Mouse (Mus musculus) midbrain, embryonic 13.5 days (tissue): ENCODE measurements around the gene Cradd. TPM values are rescaled to one million over a fixed set of nuclear protein-coding genes. Genes with fewer than 3 reads are reported as not detected.

ENCODE experiments used
- ATAC-seq: fragments of 200-750 bp; cut with Nextera tagmentation; 2 replicates; pipeline ENCODE4 v1.8.0; 2017; ENCODE audit warnings: mild to moderate bottlenecking, moderate TSS enrichment, moderate library complexity
- H3K27ac ChIP-seq: fragments of 300-500 bp; sonication (generic); 2 replicates; pipeline ENCODE4 v1.5.1; 2015; ENCODE audit warnings: inconsistent platforms, mild to moderate bottlenecking, moderate library complexity
- H3K27me3 ChIP-seq: fragments of 300-500 bp; sonication (generic); 2 replicates; pipeline ENCODE4 v1.6.1; 2015; ENCODE audit warnings: mild to moderate bottlenecking, inconsistent platforms
- H3K36me3 ChIP-seq: fragments of 300-500 bp; sonication (generic); 2 replicates; pipeline ENCODE4 v1.6.1; 2015; ENCODE audit warnings: mild to moderate bottlenecking, inconsistent platforms
- H3K4me1 ChIP-seq: fragments of 300-500 bp; sonication (generic); replicated peaks from 2 replicates; pipeline ENCODE4 v1.6.1; 2015; ENCODE audit warnings: inconsistent platforms
- H3K4me2 ChIP-seq: fragments of 300-500 bp; sonication (generic); replicated peaks from 2 replicates; pipeline ENCODE4 v1.6.1; 2015; ENCODE audit warnings: moderate library complexity, mild to moderate bottlenecking, inconsistent platforms
- H3K4me3 ChIP-seq: fragments of 300-500 bp; sonication (generic); replicated peaks from 2 replicates; pipeline ENCODE4 v1.5.1; 2015; ENCODE audit warnings: mild to moderate bottlenecking, inconsistent platforms
- H3K9ac ChIP-seq: fragments of 300-500 bp; sonication (generic); replicated peaks from 2 replicates; pipeline ENCODE4 v1.6.1; 2015; ENCODE audit warnings: mild to moderate bottlenecking, inconsistent platforms
- H3K9me3 ChIP-seq: fragments of 300-500 bp; sonication (generic); 2 replicates; pipeline ENCODE4 v1.6.1; 2016; ENCODE audit warnings: mild to moderate bottlenecking, inconsistent platforms
- WGBS: fragments of 180-500 bp; shearing (Covaris S2); methylation state at CpG from one replicate; pipeline ENCODE4 v1.1.7; 2015; 5-methylcytosine and 5-hydroxymethylcytosine counted together
- polyA plus RNA-seq: library from polyadenylated mRNA; unstranded; fragments of >200 nt; fragmentation: Nextera tagmentation; extraction: Ambion mirVana; gene quantifications from 2 replicates; pipeline ENCODE4 v1.2.1, GENCODE M21; 2015

The Cradd gene
- polyA plus RNA-seq, 1 experiment from 2014 or later, result 10.7 TPM

GRCm38 (mm10) chr10:95184210-95184609 lies 139.7 kb downstream of the Cradd start:
- H3K27me3 ChIP-seq, result no peaks in the 10 kb centered on the region
- 83% methylated on average over 5 of the region's 5 CpGs for whole genome bisulfite sequencing
- no peak overlapping the region for H3K4me3 ChIP-seq
- no peak for ATAC-seq
- no peaks in the 10 kb centered on the region for H3K4me1 ChIP-seq
- no peak overlapping the region for H3K9ac ChIP-seq
- no peaks in the 10 kb centered on the region; the same call in 1 of the 2 replicates for H3K9me3 ChIP-seq
- H3K27ac ChIP-seq, result no peak overlapping the region
- no peak overlapping the region for H3K4me2 ChIP-seq
- H3K36me3 ChIP-seq, result no peaks in the 10 kb centered on the region

- Histone ChIP-seq H3K36me3 (no peaks in the 10 kb centered on the region), H3K9me3 (no peaks in the 10 kb centered on the region), H3K4me3 (no peak overlapping the region), H3K4me2 (no peak overlapping the region), H3K27me3 (no peaks in the 10 kb centered on the region), H3K27ac (no peak overlapping the region), H3K9ac (no peak overlapping the region), H3K4me1 (no peaks in the 10 kb centered on the region)
- no peak for ATAC-seq
- 71% methylated on average over 4 of the region's 4 CpGs for WGBS
These were observed 140.9 kb downstream of the Cradd start for GRCm38 (mm10) chr10:95183051-95183450.

GRCm38 (mm10) chr10:95182405-95182804 lies 141.5 kb downstream of the Cradd start:
- Histone ChIP-seq H3K9ac (no peak overlapping the region), H3K4me2 (no peak overlapping the region), H3K4me3 (no peak overlapping the region), H3K4me1 (no peaks in the 10 kb centered on the region), H3K9me3 (no peaks in the 10 kb centered on the region), H3K36me3 (no peaks in the 10 kb centered on the region), H3K27ac (no peak overlapping the region), H3K27me3 (no peaks in the 10 kb centered on the region)
- WGBS, result 87% methylated on average over 4 of the region's 4 CpGs
- no peak for ATAC-seq

- Histone ChIP-seq H3K4me1 (no peaks in the 10 kb centered on the region), H3K9me3 (no peaks in the 10 kb centered on the region), H3K9ac (no peak overlapping the region), H3K27ac (no peak overlapping the region), H3K4me3 (no peak overlapping the region), H3K4me2 (no peak overlapping the region), H3K36me3 (no peaks in the 10 kb centered on the region), H3K27me3 (no peaks in the 10 kb centered on the region)
- WGBS, result 69% methylated on average over 10 of the region's 10 CpGs
- ATAC-seq, result 0 out of 2 replicates have a peak, but pooled peaks have one; percentile 24
These were observed 142.4 kb downstream of the Cradd start for GRCm38 (mm10) chr10:95181553-95181952.

- H3K27me3 ChIP-seq, result no peaks in the 10 kb centered on the region
- no peak overlapping the region for H3K4me2 ChIP-seq
- ATAC-seq, result no peak
- H3K4me1 ChIP-seq, result no peaks in the 10 kb centered on the region
- 86% methylated on average over 3 of the region's 3 CpGs for WGBS
- H3K9me3 ChIP-seq, result no peaks in the 10 kb centered on the region
- H3K27ac ChIP-seq, result no peak overlapping the region
- no peaks in the 10 kb centered on the region for H3K36me3 ChIP-seq
- no peak overlapping the region for H3K4me3 ChIP-seq
- H3K9ac ChIP-seq, result no peak overlapping the region
These were observed 143.0 kb downstream of the Cradd start for GRCm38 (mm10) chr10:95180900-95181299.

- Histone ChIP-seq H3K27me3 (no peaks in the 10 kb centered on the region), H3K9me3 (no peaks in the 10 kb centered on the region), H3K9ac (no peak overlapping the region), H3K4me2 (no peak overlapping the region), H3K4me1 (peaks cover 7% of the 10 kb centered on the region), H3K4me3 (no peak overlapping the region), H3K36me3 (no peaks in the 10 kb centered on the region), H3K27ac (no peak overlapping the region)
- no peak for ATAC-seq
- WGBS, result 90% methylated on average over 8 of the region's 8 CpGs
These were observed 143.8 kb downstream of the Cradd start for GRCm38 (mm10) chr10:95180177-95180576.

- Histone ChIP-seq H3K4me2 (no peak overlapping the region), H3K4me3 (no peak overlapping the region), H3K27ac (no peak overlapping the region), H3K9me3 (no peaks in the 10 kb centered on the region), H3K4me1 (peaks cover 10% of the 10 kb centered on the region), H3K9ac (no peak overlapping the region), H3K27me3 (no peaks in the 10 kb centered on the region), H3K36me3 (no peaks in the 10 kb centered on the region)
- WGBS, result 82% methylated on average over 4 of the region's 4 CpGs
- no peak for ATAC-seq
These were observed 145.1 kb downstream of the Cradd start for GRCm38 (mm10) chr10:95178785-95179184.

GRCm38 (mm10) chr10:95175423-95176120 lies 148.4 kb downstream of the Cradd start:
- WGBS, result 43% methylated on average over 26 of the region's 26 CpGs
- no peak overlapping the region for H3K4me3 ChIP-seq
- H3K27me3 ChIP-seq, result no peaks in the 10 kb centered on the region
- H3K9me3 ChIP-seq, result no peaks in the 10 kb centered on the region
- ATAC-seq, result 0 out of 2 replicates have a peak, but pooled peaks have one; percentile 57
- H3K4me1 ChIP-seq, result peaks cover 23% of the 10 kb centered on the region
- no peak overlapping the region for H3K4me2 ChIP-seq
- no peaks in the 10 kb centered on the region for H3K36me3 ChIP-seq
- no peak overlapping the region for H3K27ac ChIP-seq
- no peak overlapping the region for H3K9ac ChIP-seq

- no peaks in the 10 kb centered on the region for H3K9me3 ChIP-seq
- no peaks in the 10 kb centered on the region for H3K36me3 ChIP-seq
- no peak overlapping the region for H3K4me3 ChIP-seq
- H3K9ac ChIP-seq, result no peak overlapping the region
- WGBS, result 63% methylated on average over 6 of the region's 6 CpGs
- no peaks in the 10 kb centered on the region for H3K27me3 ChIP-seq
- no peak overlapping the region for H3K4me2 ChIP-seq
- peaks cover 23% of the 10 kb centered on the region for H3K4me1 ChIP-seq
- H3K27ac ChIP-seq, result no peak overlapping the region
- ATAC-seq, result no peak
These were observed 149.7 kb downstream of the Cradd start for GRCm38 (mm10) chr10:95174260-95174659.

- ATAC-seq, result no peak
- H3K9me3 ChIP-seq, result no peaks in the 10 kb centered on the region
- H3K4me1 ChIP-seq, result peaks cover 22% of the 10 kb centered on the region
- no peak overlapping the region for H3K4me3 ChIP-seq
- H3K27me3 ChIP-seq, result no peaks in the 10 kb centered on the region
- H3K9ac ChIP-seq, result no peak overlapping the region
- no peak overlapping the region for H3K27ac ChIP-seq
- H3K36me3 ChIP-seq, result no peaks in the 10 kb centered on the region
- WGBS, result 87% methylated on average over 9 of the region's 9 CpGs
- H3K4me2 ChIP-seq, result no peak overlapping the region
These were observed 153.1 kb downstream of the Cradd start for GRCm38 (mm10) chr10:95170721-95171354.

GRCm38 (mm10) chr10:95164949-95165348 lies 159.0 kb downstream of the Cradd start:
- Histone ChIP-seq H3K9me3 (no peaks in the 10 kb centered on the region), H3K9ac (no peak overlapping the region), H3K27me3 (no peaks in the 10 kb centered on the region), H3K4me3 (no peak overlapping the region), H3K36me3 (no peaks in the 10 kb centered on the region), H3K4me1 (no peaks in the 10 kb centered on the region), H3K4me2 (no peak overlapping the region), H3K27ac (no peak overlapping the region)
- WGBS, result 96% methylated on average over 2 of the region's 2 CpGs
- ATAC-seq, result no peak

GRCm38 (mm10) chr10:95162691-95163374 lies 161.1 kb downstream of the Cradd start:
- no peaks in the 10 kb centered on the region for H3K9me3 ChIP-seq
- no peaks in the 10 kb centered on the region for H3K4me1 ChIP-seq
- H3K36me3 ChIP-seq, result no peaks in the 10 kb centered on the region
- no peak for ATAC-seq
- no peak overlapping the region for H3K9ac ChIP-seq
- no peak overlapping the region for H3K27ac ChIP-seq
- no peak overlapping the region for H3K4me2 ChIP-seq
- H3K4me3 ChIP-seq, result no peak overlapping the region
- 66% methylated on average over 8 of the region's 8 CpGs for WGBS
- no peaks in the 10 kb centered on the region for H3K27me3 ChIP-seq
